Mouse (Mus musculus) liver, embryonic 15.5 days (tissue): ENCODE results near the gene Slc11a2. TPM values are rescaled to one million over a fixed set of nuclear protein-coding genes. Genes with fewer than 3 reads are reported as not detected.
"Not testable (repeated sequence)": the region's sequence is repeated elsewhere in the genome, so short reads cannot be mapped to it uniquely, and the experiment has no call there.

Experiments
- ATAC-seq: fragments of 200-750 bp; cut with Nextera tagmentation; 2 replicates; pipeline ENCODE4 v1.8.0; 2017; ENCODE audit warnings: moderate number of reproducible peaks, mild to moderate bottlenecking, moderate library complexity; ENCODE audit not compliant: insufficient read depth
- H3K27ac ChIP-seq: fragments of 300-500 bp; sonication (generic); replicated peaks from 2 replicates; pipeline ENCODE4 v1.5.1; 2015; ENCODE audit warnings: mild to moderate bottlenecking, inconsistent platforms
- H3K27me3 ChIP-seq: fragments of 300-500 bp; sonication (generic); 2 replicates; pipeline ENCODE4 v1.6.1; 2015; ENCODE audit warnings: mild to moderate bottlenecking, inconsistent platforms
- H3K36me3 ChIP-seq: fragments of 300-500 bp; sonication (generic); replicated peaks from 2 replicates; pipeline ENCODE4 v1.6.1; 2015; ENCODE audit warnings: moderate library complexity, mild to moderate bottlenecking, inconsistent platforms
- H3K4me1 ChIP-seq: fragments of 300-500 bp; sonication (generic); replicated peaks from 2 replicates; pipeline ENCODE4 v1.6.1; 2015; ENCODE audit warnings: inconsistent platforms
- H3K4me2 ChIP-seq: fragments of 300-500 bp; sonication (generic); 2 replicates; pipeline ENCODE4 v1.6.1; 2015; ENCODE audit warnings: moderate library complexity, mild to moderate bottlenecking, inconsistent platforms
- H3K4me3 ChIP-seq: fragments of 300-500 bp; sonication (generic); replicated peaks from 2 replicates; pipeline ENCODE4 v1.5.1; 2015; ENCODE audit warnings: mild to moderate bottlenecking, inconsistent platforms
- H3K9ac ChIP-seq: fragments of 300-500 bp; sonication (generic); 2 replicates; pipeline ENCODE4 v1.6.1; 2015; ENCODE audit warnings: moderate library complexity, mild to moderate bottlenecking, inconsistent platforms
- H3K9me3 ChIP-seq: fragments of 300-500 bp; sonication (generic); replicated peaks from 2 replicates; pipeline ENCODE4 v1.6.1; 2016; ENCODE audit warnings: inconsistent platforms
- WGBS: fragments of 180-500 bp; shearing (Covaris S2); methylation state at CpG from one replicate; pipeline ENCODE4 v1.1.7; 2015; ENCODE audit warnings: mixed read lengths; ENCODE audit not compliant: insufficient replicate concordance; 5-methylcytosine and 5-hydroxymethylcytosine counted together
- polyA plus RNA-seq: library from polyadenylated mRNA; unstranded; fragments of >200 nt; fragmentation: Nextera tagmentation; extraction: Ambion mirVana; gene quantifications from 2 replicates; pipeline ENCODE4 v1.2.1, GENCODE M21; 2015

The Slc11a2 gene
- polyA plus RNA-seq, 1 experiment from 2014 or later, result 39.7 TPM

DNA sequence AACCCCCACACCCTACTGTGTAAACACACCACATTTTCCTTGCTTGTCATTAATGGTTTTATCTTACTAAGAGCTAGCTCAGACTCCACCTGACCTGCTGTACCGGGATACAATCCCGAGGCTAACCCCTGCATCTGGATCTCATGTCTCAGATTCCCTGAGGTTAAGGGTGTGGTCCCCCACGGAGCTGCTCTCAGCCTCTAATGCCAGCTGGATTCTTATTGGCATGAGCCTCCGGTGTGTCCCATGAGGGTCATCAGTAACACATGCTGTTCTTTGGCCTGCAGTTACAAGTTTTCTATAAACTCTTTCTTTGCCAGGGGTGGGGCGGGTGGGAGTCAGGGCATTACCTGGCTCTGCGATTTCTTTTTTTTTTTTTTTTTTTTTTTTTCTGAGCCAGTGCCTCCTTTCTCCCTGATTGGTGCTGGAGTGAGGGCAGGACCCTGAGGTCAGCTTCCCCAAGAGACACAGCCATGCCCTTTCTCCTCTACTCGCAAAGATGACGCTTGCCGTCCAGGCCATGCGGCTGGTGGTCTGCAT, 72.1 kb downstream of the Slc11a2 start, which contains the start of the genes Methig1 and Mettl7a2:
Methig1 (plus strand) TSS at position 439 of the 540 bp plus-strand sequence.
Mettl7a2 (plus strand) TSS at position 490 of the 540 bp plus-strand sequence.
- H3K4me2 ChIP-seq, result no peak within 1 kb of the TSS
- 0 out of 2 replicates have a peak, but pooled peaks cover 2% of the 10 kb centered on the region for H3K27me3 ChIP-seq
- no peak within 1 kb of the TSS for H3K9ac ChIP-seq
- H3K4me1 ChIP-seq, result 0 out of 2 replicates have a peak, but pooled peaks cover 6% of the 10 kb centered on the region
- H3K4me3 ChIP-seq, result no peak within 1 kb of the TSS
- H3K27ac ChIP-seq, result no peak within 1 kb of the TSS
- no peak for ATAC-seq
- 71% methylated on average over 10 of the region's 10 CpGs for WGBS
- no peaks in the 10 kb centered on the region for H3K36me3 ChIP-seq
- no peaks in the 10 kb centered on the region for H3K9me3 ChIP-seq

DNA sequence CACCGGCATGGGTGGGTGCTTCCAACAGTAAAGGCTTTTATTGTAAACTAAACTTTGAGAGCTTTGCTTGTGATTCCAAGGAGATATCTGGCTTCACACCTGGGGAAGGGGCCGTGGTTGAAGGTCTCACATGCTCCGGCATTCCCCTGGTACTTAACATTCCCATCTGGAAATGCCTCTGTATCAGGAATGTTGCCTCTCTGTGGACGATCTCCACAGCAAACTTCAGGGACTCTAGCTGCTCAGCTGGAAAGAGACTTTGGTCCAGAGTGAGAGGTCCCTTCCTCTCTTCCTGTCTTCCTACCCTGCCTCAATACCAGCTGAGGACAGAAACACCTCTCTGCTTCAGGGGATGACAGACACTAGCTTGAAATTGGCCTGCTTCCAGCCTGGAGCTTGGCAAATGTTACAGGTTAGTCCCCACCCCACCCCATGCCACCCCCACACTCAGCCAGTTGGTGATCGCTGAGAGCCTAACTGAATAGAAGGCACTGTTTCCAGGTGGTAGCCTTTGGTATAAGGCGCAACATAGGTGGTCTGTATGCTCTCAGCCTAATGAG, 73.3 kb downstream of the Slc11a2 start:
- no peaks in the 10 kb centered on the region for H3K36me3 ChIP-seq
- no peak overlapping the region for H3K9ac ChIP-seq
- ATAC-seq, result no peak
- H3K4me1 ChIP-seq, result 0 out of 2 replicates have a peak, but pooled peaks cover 6% of the 10 kb centered on the region
- no peak overlapping the region for H3K4me2 ChIP-seq
- H3K9me3 ChIP-seq, result no peaks in the 10 kb centered on the region
- H3K27ac ChIP-seq, result no peak overlapping the region
- no peak overlapping the region for H3K4me3 ChIP-seq
- H3K27me3 ChIP-seq, result 0 out of 2 replicates have a peak, but pooled peaks cover 2% of the 10 kb centered on the region
- WGBS, result 51% methylated on average over 6 of the region's 6 CpGs

DNA sequence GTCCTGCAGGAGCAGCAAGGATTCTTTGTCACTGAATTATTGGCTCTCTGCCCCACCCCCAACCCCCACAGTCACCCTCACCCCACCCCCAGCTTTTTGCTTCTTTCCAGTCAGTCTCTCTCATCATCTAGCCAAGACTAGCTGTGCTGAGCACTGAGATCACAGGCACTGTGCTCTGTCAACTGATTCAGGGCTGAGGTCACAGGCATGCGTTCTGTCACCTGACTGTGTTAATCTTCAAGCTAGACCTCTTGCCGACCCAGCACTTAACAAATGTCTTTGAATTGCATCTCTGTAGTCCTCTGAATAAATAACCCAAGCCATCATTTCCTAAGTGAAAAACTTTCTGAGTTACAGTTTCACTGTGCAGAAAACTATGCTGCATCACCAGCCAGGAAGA, 75.4 kb downstream of the Slc11a2 start:
- H3K9me3 ChIP-seq, result no peaks in the 10 kb centered on the region
- no peak overlapping the region for H3K4me3 ChIP-seq
- 0 out of 2 replicates have a peak, but pooled peaks cover 6% of the 10 kb centered on the region for H3K4me1 ChIP-seq
- 48% methylated on average over 2 of the region's 2 CpGs for WGBS
- no peak overlapping the region for H3K4me2 ChIP-seq
- no peak overlapping the region for H3K9ac ChIP-seq
- no peak for ATAC-seq
- no peak overlapping the region for H3K27ac ChIP-seq
- H3K36me3 ChIP-seq, result no peaks in the 10 kb centered on the region
- 0 out of 2 replicates have a peak, but pooled peaks cover 2% of the 10 kb centered on the region for H3K27me3 ChIP-seq

DNA sequence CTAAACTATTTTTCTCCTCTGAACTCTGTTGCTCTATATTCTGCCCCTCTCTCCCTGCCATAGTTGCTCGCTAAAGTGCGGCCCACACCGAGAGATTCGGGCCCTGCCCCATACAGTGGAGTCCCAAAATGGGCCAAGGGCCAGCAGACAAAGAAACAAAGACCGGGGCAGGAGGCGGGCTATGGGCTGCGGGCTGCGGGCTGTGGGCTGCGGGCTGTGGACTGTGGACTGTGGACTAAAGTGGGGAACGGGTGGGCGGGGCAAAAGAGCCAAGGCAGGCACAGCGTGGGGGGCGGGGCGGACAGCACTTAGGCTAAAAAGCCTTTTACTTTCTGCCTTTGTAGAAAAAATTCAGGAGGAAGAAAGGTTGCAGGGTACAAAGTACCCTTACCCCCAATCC, 78.1 kb downstream of the Slc11a2 start:
- Histone ChIP-seq H3K27ac (peak overlapping the region; percentile 39; the same call in 1 of the 2 replicates), H3K27me3 (0 out of 2 replicates have a peak, but pooled peaks cover under 1% of the 10 kb centered on the region), H3K36me3 (no peaks in the 10 kb centered on the region), H3K9me3 (no peaks in the 10 kb centered on the region), H3K4me1 (0 out of 2 replicates have a peak, but pooled peaks cover 6% of the 10 kb centered on the region), H3K4me2 (no peak overlapping the region), H3K9ac (no peak overlapping the region), H3K4me3 (no peak overlapping the region)
- WGBS, result 50% methylated on average over 14 of the region's 14 CpGs
- peak; percentile 71 for ATAC-seq

DNA sequence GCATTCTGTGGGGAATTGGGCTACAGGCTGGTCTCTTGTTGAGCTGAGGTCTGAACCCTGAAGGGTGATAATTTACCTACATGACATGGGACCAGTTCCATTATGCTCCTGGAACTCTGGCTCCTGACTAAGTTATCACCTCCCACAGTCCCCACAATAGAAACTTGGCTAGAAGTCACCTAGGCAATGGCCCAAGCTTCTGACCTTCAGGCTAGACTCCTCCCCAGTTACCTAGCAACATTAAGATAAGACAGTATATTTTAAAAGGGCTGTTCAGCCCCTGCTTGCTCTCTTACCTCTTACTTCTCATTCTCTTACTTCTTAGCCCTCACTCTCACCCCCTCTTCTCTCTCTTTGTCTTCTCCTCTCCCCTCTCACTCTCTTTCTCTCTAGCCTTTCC, 79.4 kb downstream of the Slc11a2 start:
- H3K27ac ChIP-seq, result no peak overlapping the region
- H3K9me3 ChIP-seq, result no peaks in the 10 kb centered on the region
- H3K36me3 ChIP-seq, result no peaks in the 10 kb centered on the region
- no peaks in the 10 kb centered on the region for H3K27me3 ChIP-seq
- no peak overlapping the region for H3K4me3 ChIP-seq
- 0 out of 2 replicates have a peak, but pooled peaks cover 6% of the 10 kb centered on the region for H3K4me1 ChIP-seq
- no peak for ATAC-seq
- no peak overlapping the region for H3K9ac ChIP-seq
- H3K4me2 ChIP-seq, result no peak overlapping the region

DNA sequence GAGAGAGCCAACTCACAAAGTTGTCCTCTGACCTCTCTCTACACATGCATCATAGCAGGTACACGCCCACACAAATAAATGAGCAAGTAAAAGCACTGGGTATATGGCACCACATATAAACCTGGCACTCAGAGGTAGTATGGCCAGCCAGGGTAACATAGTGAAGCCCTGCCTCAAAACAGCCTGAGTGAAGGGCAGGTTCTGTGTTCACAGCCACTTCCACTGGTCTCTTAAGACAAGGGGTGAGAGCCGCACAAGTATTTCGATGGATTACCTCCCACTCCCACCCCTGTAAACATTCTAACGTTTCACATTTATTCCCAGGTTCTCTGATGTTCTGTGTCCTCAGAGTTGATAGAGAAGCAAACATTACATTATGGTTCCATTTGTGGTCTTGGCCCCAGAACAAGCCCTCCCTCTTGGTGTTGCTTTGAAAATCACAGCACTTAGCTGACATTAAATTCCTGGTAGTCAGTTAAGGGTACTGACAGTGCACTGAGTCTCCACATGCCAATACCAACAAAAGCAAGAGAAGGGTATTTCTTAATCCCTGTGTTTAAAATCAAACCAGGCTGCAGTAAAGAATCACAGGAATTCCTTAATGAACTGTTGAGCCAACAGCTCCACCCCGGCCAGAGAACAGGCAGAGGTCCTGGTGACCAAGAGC, 83.4 kb downstream of the Slc11a2 start:
- not testable (repeated sequence) for H3K4me1 ChIP-seq, H3K36me3 ChIP-seq, H3K4me3 ChIP-seq, ATAC-seq, H3K4me2 ChIP-seq, H3K27me3 ChIP-seq, H3K9me3 ChIP-seq, H3K27ac ChIP-seq, H3K9ac ChIP-seq
- 64% methylated on average over 5 of the region's 5 CpGs for WGBS

Other genes with a start within 250 kb of the Slc11a2 start
- gene Atf1, start 197.3 kb downstream of the Slc11a2 start, polyA plus RNA-seq, result 33.4 and 34.4 TPM in 2 replicates
- gene Tmprss12, start 144.2 kb downstream of the Slc11a2 start, polyA plus RNA-seq, result not detected in 2 replicates
- gene Mettl7a1, start 120.9 kb downstream of the Slc11a2 start, polyA plus RNA-seq, result 8.9 and 9.7 TPM in 2 replicates
- not detected in 2 replicates for gene Mettl7a3, start 90.1 kb downstream of the Slc11a2 start, polyA plus RNA-seq
- gene Methig1, start 71.9 kb downstream of the Slc11a2 start, polyA plus RNA-seq, result 0.17 and 0.25 TPM in 2 replicates
- not detected in 2 replicates for gene Mettl7a2, start 71.9 kb downstream of the Slc11a2 start, polyA plus RNA-seq
- gene Higd1c, start 60.5 kb downstream of the Slc11a2 start, polyA plus RNA-seq, result not detected in 2 replicates
- 0.05 TPM in 2 replicates for gene Gm5475, start 2.9 kb downstream of the Slc11a2 start, polyA plus RNA-seq
- 11.9 and 14.3 TPM in 2 replicates for gene Letmd1, start 44.0 kb upstream of the Slc11a2 start, polyA plus RNA-seq
- gene Csrnp2, start 70.4 kb upstream of the Slc11a2 start, polyA plus RNA-seq, result 0.81 and 0.97 TPM in 2 replicates
- gene Tfcp2, start 126.9 kb upstream of the Slc11a2 start, polyA plus RNA-seq, result 3.7 and 4.1 TPM in 2 replicates
- gene Pou6f1, start 174.9 kb upstream of the Slc11a2 start, polyA plus RNA-seq, result 0.14 and 0.37 TPM in 2 replicates
- 145 and 148 TPM in 2 replicates for gene Dazap2, start 190.3 kb upstream of the Slc11a2 start, polyA plus RNA-seq
- 9.3 and 10.8 TPM in 2 replicates for gene Smagp, start 211.9 kb upstream of the Slc11a2 start, polyA plus RNA-seq
- gene Bin2, start 244.5 kb upstream of the Slc11a2 start, polyA plus RNA-seq, result 18.2 and 22.2 TPM in 2 replicates